Comparison of ENCODE assay signal across 20 mouse cellular contexts in the genomic region with DNA sequence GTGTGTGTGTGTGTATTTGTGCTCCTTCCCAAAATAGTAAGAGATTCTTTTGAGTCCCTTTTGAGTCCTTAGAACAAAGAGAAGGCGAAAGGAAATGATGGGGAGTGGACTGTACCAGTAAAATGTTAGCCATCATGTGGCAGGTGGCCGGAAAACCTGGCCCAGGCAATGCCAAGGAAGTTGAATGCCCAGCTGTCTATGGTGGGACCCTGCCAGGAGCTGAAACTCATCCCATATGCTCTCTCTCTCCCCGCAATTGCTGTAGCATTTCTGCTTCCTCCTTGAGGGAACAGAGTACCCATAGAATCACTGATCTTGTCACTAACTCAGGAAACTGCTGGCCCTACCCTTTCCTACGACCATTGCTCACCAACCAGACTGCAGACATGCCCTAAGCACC.
A peak's percentile ranks its signal among the peaks of the same experiment; 100 is the strongest.
DNase-seq lines count a peak whose midpoint lies in the region; ATAC-seq lines count a peak whose summit lies in the region.
"Had no signal": no experiment of that assay in that cellular context is flagged by ENCODE, and none has a peak within 500 bp of the region (broad histone marks: within the 10 kb centered on the region; RNA-seq: fewer than 3 reads in every experiment).

No protein-coding gene starts in this region.

- no peak overlapping the region for H3K4me2 ChIP-seq in intestine, embryonic 16.5 days (ENCODE audit: low read depth, low read length)
- H3K4me2 ChIP-seq: heart, embryonic 12.5 days; limb, embryonic 13.5 days had no signal

- WGBS in intestine, embryonic 16.5 days: 75% methylated on average over 4 of the region's 4 CpGs

- H3K4me1 ChIP-seq in intestine, embryonic 16.5 days (ENCODE audit: control insufficient read depth, insufficient read depth, low read length): no peaks in the 10 kb centered on the region
- H3K4me1 ChIP-seq: heart, embryonic 12.5 days; limb, embryonic 13.5 days had no signal

- no peaks in the 10 kb centered on the region for H3K9me3 ChIP-seq in intestine, embryonic 16.5 days (ENCODE audit: control insufficient read depth, low read length)
- H3K9me3 ChIP-seq: heart, embryonic 12.5 days; limb, embryonic 13.5 days had no signal

- intact Hi-C loops in heart, postnatal 14 days (cut with DNase I): no loop called here

- H3K9ac ChIP-seq in intestine, embryonic 16.5 days (ENCODE audit: low read depth, low read length): no peak overlapping the region
- H3K9ac ChIP-seq: heart, embryonic 12.5 days; limb, embryonic 13.5 days; liver, embryonic 14.5 days had no signal

- no peak overlapping the region for H3K4me3 ChIP-seq in intestine, embryonic 16.5 days (ENCODE audit: low read length)
- H3K4me3 ChIP-seq: heart, embryonic 12.5 days; limb, embryonic 13.5 days had no signal

- no peak overlapping the region for H3K27ac ChIP-seq in intestine, embryonic 16.5 days (ENCODE audit: low read length)
- H3K27ac ChIP-seq: limb, embryonic 13.5 days; liver, embryonic 14.5 days; stomach, postnatal 0 days had no signal

- ATAC-seq in intestine, embryonic 16.5 days: no peak
- ATAC-seq: inflammation-experienced regulatory T-cells, adult 6 months had no signal

- DNase-seq in heart, adult 11 months: peak; percentile 23
- no peak for DNase-seq in heart, postnatal 14 days
- peak; percentile 46 to 49 for DNase-seq in right cerebral cortex, postnatal 10 days (ENCODE audit: low spot score in 2 of 2)
- DNase-seq in right cerebral cortex, postnatal 36 days (ENCODE audit: low spot score in 2 of 2): no peak
- peak; percentile 86 for DNase-seq in cerebellum, adult 8-10 months
- no peak for DNase-seq in urinary bladder, postnatal 14 days (ENCODE audit: low spot score)
- DNase-seq: embryo, embryonic 11 days; heart, postnatal 4 days; kidney, adult 9 months; kidney, postnatal 36 days; midbrain, embryonic 14.5 days; retina, postnatal 1 day; thymus, postnatal 14 days had no signal

- no peaks in the 10 kb centered on the region for H3K36me3 ChIP-seq in intestine, embryonic 16.5 days (ENCODE audit: control insufficient read depth, insufficient read depth, low read length)
- H3K36me3 ChIP-seq: heart, embryonic 12.5 days; limb, embryonic 13.5 days had no signal

- H3K27me3 ChIP-seq in intestine, embryonic 16.5 days (replicated peaks; ENCODE audit: control insufficient read depth, insufficient read depth, low read length): no peaks in the 10 kb centered on the region
- H3K27me3 ChIP-seq: CH12.LX; limb, embryonic 13.5 days had no signal

Comparison
In these comparisons a context has a peak if more than half of its experiments do, and no peak if none do; other contexts are left out.
1. DNase-seq: peak in heart, adult 11 months (single experiment), right cerebral cortex, postnatal 10 days (2 of 2) and cerebellum, adult 8-10 months (single experiment); none in heart, postnatal 14 days (0 of 2), right cerebral cortex, postnatal 36 days (0 of 2) and urinary bladder, postnatal 14 days (single experiment).